Mouse (Mus musculus) cerebellum, adult 9-11 months (tissue): ENCODE measurements at regions not wholly inside any gene's neighbourhood (a gene's known extent, or its start where the extent isn't known, plus 50 kb on each side); places are given as distances from the start of the nearest gene placed in this dataset.

Source experiments
- DNase-seq: peaks from one replicate; pipeline ENCODE4 v3.0.0; 2022

DNA sequence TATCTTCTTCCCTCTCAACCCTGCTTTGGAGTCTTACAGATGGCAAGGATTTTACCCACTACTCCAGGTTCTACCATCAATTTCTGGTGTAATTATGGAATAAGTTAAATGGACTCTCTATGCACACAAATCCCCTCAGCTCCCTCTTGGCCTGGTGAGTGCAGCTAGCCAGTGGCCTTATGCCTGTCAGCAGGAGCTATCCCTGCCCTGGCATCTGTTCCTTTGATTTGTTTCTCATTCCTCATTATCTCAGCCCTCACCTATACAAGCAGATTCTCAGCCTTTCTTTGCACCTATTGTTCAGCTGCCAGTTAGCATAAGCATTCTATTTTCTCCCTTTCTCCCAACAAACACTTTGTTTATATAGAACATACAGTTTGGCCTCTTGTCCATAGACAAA is 150.3 kb downstream of the Rnf152 start:
- DNase-seq, result peak; percentile 55

DNA sequence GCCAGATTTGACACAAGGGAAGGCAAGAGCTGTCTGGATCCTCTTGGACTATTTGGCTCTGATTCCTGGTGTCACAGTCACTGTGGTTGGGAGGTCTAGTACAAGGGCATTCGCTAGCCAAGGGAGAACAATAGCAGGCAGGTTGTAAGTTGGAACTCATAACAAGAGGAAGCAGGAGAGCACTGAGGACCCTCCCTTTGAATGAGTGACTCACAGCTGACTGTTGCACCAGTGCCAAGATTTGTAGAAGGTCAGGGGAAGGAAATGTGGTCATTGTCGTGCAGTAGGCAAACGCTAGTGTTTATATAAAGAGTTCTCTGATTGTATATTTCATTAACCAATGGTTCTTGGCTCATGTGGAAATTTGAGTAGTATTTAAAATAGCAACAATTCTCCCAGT is 157.2 kb downstream of the Rnf152 start:
- DNase-seq, result no peak

DNA sequence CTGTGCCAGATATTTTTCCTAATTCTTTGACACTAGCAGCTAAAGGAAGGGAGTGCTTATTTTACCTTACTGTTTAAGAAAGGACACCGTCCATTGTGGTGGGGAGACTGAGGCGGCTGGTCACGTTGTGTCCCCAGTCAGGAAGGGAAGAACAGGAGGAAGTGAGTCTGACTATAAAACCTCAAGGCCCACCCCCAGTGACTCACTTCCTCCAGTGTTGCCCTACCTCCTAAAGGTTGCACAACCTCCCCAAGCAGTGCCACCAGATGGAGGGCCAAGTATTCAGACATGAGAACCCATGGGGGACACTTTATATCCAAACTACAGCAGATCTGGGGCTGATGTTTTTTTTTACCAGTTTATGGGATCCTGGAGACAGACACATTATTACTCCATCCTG is 165.4 kb downstream of the Rnf152 start:
- DNase-seq, result no peak

DNA sequence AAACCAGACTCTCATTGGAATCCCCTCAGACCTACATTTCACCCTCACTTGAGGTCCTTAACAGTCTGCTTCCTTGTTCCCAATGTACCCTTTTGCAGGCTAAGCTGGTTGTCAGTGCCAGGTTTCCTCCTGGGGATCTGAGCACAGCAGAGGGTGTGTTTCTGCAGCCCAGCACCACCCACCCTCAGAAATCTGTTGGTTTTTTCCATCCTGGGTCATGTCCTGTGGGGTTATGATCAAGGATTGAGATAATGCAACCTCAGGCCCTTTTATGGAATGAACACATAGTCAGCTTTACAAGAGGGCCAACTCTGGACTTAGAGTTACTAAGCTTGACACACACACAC is 167.6 kb downstream of the Rnf152 start:
- no peak for DNase-seq

DNA sequence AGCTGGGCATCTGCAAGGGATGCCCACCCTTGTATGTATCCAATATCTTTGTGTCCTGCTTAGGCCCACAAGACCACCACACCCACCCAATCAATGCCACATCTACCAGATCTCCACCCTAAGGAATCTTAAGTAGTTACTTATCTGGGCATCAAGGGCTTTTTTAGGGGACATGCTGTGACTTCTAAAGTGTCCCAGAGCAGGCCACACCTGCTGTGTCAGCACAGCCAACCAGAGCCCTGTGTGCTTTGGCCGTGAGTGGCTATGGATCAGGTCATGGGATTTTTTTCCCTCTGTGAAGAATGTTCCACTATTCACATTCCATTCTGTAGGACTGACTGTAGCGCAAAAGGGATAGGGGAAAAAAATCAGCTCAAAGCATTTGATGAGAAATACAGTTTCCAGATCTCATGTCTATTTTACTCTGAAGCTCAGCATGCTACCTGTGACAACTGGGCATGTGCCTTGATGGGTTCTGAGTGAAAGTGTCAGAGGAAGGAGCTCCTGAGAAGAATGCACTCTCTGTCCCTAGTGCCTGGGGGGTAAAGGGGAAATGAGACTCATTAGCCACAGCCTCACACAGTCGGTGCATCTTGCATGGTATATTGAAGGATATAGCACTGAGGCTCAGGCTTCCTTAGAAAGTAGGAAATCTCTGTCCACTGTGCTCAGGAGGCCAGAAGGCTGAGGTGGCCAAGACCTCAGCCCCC is 168.1 kb downstream of the Rnf152 start:
- DNase-seq, result no peak

DNA sequence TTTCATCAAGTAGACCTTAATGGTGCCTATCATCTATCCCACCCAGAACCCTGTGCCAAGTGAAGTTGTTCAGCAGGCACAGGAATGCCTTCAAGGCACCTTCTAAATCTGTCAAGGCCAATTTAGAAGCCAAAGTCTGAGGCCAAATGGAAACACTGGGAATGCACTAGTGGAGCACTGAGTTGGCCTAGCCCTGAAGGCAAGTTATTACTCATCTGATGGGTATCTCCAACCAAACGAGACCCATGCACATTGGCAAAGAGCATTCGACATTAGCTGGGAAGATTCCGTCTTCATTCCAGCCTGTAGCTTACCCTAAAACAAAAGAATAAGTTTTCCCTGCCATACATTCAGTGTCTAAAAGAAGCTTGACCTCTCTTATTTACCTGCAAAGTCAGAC is 172.0 kb downstream of the Rnf152 start:
- no peak for DNase-seq

DNA sequence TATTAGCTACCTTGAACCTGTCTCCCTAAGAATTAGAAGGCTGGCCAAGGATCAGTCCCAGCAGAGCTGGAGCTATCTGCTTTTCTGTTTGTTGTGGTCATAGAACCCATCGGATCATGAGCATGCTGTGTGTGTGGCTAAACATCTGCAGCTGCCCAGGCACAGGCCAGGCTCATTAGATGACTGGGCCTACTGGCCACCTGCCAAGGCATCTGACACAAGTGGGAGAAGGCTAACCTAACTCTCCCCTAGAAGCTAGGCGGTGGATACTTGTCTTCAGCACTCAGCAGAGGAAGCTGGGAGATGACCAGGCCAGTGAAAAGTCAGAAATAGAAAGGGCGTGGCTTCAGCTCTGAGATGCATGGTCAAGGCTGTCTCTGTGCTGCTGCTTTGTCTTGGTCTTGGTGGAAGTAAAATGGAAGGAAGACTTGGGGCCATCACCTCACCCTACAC is 177.1 kb downstream of the Rnf152 start:
- DNase-seq, result peak; percentile 3

DNA sequence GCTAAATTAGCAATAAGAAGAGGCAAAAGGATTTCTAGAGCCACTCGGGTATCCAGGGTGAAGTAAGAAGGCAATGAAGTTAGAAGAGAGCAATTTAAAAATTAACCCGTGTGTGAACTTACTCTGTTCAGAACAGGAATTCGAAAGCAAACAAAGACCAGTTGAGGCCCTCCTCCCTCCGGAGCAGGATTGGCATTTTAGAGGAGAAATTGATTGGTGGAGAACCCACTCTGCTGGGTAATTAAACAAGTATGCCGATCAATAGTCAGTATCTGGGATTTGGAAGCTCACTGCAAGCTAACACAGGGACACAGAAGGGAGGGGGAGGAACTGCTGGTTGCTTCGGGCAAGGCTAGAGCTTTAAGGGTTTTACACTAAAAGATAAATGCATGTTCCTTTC is 177.7 kb downstream of the Rnf152 start:
- DNase-seq, result no peak

DNA sequence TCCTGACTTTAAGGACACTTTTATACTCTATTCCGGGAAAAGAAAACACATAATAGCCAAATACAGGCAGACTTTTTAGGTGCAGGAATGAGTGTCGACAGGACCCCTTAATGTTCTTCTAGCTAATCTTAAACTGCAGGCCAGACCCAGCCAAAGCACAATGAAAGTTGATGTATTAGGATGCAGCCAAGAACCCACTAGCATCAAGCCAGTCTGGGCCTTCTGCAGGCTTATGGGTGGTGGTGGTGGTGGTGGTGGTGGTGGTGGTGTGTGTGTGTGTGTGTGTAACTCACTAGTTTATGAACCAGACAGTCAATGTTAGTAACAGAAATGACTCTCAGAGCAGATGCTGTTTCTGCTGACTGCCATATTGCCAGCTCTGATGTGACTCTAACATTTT is 178.6 kb downstream of the Rnf152 start:
- no peak for DNase-seq

DNA sequence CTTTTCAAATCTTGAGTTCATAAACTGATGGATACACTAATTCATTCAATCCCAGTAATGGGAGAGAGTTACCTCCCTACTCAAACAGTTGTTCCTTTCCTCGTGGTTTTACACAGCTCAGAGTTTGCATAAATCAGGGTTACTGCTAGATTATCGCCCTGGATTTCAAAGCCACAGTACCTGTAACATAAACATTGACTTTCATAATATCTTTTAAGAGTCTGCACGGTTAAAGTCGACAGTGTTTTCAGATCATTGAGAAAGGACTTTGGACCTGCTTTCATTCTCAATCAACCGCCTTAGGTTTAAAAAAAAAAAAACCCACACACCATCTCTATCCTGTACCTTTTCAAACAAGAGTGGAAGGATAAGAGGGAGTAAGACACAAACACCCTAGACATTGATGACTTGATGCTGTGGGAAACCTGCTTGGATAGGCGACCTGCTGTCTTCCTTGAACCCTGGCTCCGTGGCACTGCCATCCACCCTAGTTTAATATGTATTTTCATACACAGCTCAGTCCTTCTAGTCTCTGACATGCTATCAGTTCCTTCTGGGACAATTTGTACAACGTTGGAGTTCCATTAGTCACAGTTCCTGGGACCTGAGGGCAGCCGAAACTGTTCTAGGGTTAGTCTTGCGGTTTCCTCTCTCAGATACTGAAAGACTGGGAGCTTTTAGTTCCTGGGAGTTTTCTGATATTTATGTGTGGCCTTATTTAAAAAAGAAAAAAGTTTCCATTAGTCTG is 179.3 kb downstream of the Rnf152 start:
- no peak for DNase-seq

DNA sequence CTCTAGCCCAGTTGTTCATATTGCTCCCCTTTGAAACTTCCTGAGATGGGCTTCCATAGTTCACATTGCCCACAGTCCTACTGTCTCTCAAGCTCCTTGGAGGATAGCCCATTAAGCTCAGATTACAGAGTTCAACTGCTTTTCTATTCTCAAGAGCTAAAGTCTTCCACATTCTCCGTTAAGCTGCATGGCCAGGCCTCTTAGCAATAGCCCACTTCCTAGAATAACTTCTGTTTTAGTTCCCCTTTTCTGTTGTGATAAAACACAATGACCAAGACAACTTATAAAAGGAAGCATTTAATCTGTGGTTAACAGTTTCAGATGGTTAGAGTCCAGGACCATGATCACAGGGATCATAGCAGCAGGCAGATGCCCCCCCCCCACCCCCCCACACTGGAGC is 185.5 kb downstream of the Rnf152 start:
- DNase-seq, result no peak

DNA sequence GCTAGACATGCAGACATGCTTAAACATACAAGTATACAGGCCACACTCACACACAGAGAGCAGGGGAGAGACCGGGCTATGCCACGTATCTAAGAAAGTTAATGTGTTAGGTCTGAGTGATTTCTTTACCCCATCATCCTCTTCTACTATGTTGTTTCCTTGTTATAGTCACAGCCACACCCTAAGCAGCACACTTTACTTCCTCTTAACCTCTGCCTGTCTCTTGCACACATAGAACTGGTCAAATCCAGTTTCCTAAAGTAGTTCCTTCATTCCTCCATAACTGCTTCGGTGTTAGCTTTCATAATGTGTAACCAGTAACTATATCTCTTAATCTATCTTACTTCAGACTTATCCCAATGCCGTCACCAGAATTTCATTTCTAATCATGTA is 186.4 kb downstream of the Rnf152 start:
- DNase-seq, result no peak

DNA sequence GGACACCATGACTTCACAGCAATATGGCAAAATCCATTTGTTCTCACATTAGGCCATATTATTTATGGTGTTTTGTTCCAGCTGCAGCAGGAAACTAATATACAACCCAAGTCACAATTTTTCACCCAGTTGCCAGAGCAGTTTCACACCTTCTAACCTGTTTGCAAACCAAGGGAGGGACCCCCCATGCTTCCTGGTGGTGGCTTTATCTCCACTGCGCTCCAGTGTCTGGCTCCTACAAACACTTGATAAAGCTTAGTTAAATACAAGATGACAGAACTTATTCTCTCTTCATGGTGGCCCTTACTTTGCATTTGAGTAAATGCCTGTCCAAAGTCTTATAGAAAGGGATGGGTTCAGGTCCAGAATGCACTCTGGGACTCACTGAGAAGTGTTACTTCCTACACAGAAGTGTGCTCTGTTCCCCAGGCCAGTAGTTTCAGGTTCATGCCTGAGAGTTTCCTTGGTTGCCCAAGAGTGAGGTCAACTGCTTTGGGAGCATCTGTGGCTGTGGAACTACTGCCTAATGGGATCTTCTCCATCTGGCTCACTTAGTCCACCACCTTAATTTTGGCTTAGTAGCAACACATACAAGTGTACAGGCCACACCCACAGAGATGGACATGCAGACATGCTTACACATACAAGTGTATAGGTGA is 186.9 kb downstream of the Rnf152 start:
- no peak for DNase-seq

DNA sequence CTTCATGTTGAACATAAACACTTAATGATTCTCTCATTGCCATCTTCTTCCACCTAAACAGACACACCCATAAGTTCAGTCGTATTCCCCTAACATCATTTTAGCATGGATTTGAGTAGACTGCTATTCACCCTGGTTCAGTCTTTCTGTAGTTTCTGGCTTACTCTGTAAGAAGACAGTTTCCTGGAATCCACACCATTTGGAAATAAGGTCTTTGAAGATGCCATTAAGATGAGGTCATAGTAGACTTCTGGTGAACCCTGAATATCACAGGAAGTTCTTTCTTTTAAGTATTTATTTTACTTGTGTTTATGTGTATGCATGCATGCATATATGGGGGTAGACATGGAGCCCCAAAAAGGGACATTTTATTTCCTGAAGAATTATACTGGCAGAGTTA is 187.7 kb downstream of the Rnf152 start:
- no peak for DNase-seq

DNA sequence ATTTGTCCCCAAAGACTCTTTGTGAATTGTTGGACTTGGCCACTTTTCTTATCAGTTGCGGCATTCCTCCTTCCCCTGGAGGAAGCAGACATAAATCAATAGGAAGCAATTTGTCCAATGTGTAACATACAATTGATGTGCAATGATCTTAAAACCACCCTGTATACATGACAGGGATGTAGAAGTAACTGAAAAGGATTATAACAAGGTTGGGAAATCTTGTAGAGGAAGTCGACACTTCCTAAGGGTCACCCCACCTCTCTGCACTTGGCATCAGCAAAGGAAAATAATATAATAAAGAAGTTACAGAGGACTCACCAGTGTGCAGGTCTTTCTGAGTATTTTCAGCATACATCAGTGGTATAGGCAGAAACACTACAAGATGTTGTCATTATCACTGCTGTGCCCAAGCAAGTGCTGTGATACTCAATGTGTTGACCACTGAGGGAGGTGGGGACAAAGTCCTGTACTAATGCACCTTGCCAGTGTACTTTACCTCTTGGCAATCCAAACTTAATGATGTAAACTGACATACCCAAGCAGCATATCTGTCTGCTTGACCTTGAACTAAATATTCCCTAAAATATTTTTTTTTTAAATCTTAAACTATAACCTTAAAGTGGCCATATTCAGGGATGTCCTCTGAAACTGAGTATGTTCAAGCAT is 198.9 kb downstream of the Rnf152 start:
- DNase-seq, result no peak

DNA sequence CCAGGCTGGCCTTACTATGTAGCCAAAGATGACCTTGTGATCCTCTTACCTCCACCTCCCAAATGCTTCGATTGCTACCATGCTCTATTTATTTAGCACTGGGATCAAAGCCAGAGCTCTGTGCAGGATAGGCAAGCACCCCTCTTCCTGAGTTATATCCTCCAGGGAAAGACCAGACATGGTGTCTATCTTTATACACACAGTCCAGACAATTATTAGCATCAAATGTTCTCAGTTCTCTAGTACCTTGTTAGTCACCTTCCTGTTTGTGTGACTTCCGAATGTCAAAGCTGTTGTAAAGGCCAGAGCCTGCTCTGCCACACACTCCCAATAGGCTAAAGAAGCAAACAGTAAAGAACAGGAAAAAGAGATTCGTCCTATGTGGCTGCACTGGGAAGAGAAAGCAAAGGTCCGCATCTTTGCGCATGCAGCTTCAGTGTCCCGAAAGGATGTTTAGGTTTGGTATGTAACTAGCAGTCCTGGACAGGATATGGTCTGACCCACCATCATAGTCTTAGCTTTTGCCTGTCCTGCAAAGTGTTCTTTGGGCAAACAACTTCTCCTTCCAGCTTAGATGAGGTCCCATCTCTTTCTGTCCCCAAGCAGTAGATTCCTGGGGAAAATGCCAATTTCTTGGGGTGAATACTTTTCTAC is 204.2 kb downstream of the Rnf152 start:
- no peak for DNase-seq

DNA sequence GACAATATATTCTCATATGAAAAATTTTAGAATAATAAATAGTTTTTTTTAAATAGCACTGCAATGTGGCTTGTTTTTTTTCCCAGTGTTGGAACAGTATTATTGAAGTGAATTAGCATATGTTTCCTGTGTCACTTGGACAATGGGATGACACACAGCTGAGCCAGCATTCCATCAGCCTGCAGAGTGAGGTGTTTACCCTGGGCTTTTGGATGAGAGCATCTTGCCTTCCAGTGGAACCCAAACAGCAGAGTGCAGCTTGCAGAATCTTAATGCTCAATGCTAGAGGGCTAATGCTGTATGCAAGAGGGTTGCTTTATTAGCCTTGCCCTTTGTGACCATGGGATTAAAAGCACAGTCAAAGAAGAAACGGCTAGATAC is 205.1 kb downstream of the Rnf152 start:
- DNase-seq, result no peak

DNA sequence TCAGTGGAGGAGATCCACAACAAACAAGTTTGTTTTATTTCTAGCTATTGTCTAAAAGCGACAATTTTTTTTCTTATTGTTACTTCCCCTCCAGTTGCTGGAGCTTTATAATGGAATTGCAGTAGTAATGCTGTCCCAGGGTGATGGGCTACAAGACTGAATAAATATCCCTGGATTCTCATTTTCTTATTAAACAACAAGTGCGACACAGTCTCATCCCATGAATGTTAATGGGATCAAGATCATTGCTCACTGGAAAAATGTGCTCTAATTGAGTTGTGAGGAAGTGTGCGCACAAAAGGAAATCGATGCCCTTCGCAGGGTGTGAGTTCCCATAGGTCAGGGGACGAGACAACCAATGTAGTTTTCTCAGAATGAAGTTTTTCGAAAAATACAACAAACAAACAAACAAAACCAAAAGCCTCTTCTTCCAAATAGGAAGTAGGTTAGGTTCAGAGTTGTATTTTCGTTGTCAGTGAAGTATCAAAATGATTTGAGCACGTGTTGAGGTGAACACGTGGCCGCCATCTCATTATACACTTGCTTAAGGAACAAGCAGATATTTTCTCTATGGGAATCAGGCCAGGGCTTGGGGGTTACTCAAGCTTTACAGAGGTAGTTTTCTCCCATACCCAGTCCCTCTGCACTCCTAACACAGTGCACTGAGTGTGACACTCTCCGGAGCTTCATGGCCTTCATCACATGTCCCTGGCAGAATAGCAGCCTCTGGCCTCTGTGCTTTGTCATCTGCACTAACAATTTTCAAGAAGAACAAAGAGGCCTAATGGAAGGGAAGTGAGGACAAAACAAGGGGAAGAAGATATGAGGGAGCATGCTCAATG is 205.7 kb downstream of the Rnf152 start:
- DNase-seq, result no peak

DNA sequence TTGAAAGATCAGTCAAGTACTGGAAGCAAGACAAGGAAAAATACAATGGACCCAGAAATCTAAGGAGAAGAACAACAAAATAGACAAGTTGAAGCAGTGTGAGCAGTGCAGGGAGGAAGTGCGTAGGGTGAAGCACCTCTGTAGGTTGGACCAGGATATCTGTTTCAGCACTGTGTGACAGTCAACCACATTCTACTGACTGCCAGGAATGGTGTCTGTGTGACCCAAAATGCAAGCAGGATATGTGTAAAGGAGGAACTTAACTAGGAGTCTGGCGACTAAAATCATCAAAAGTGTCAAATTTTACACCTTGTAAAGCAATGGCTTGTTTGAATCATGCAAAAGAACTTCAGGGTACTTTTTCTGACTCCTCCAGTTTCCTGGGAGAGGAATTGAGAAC is 207.7 kb downstream of the Rnf152 start:
- no peak for DNase-seq

DNA sequence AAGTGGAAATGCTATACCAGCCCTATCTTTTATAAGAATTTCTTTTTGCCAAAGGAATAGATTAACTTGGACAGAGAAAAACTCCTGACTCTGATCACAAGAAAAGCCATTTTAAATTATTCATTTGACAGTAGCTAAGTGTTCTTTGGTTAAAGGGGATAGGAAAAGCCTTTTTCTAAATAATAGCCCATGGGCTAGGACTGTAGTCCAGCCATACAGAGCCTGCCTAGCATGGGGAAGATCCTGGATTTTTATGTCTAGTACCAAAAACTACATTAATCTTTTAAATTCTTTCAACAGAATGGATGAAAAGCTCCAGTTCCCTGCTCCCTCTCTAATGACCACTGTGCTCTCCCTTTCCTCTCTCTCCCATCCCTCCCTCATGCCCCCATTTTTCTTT is 208.5 kb downstream of the Rnf152 start:
- DNase-seq, result no peak

DNA sequence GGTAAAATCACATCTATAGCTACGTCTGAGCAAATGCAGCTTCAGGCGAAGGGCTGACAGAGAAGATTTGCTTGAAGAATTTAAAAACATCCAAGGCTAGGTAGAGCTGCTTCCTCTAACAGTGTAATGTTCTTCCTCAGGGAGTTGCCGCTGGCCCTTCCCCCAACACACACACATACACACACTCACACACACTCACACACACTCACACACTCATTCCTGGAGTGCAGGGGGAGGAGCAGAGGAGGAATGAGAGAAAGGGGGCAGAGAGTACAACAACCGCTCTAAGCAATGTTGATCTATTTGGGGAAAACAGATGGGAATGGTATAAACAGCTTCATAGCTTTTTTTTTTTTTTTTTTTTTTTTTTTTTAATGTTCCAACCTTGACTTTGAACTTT is 232.6 kb downstream of the Rnf152 start:
- no peak for DNase-seq

DNA sequence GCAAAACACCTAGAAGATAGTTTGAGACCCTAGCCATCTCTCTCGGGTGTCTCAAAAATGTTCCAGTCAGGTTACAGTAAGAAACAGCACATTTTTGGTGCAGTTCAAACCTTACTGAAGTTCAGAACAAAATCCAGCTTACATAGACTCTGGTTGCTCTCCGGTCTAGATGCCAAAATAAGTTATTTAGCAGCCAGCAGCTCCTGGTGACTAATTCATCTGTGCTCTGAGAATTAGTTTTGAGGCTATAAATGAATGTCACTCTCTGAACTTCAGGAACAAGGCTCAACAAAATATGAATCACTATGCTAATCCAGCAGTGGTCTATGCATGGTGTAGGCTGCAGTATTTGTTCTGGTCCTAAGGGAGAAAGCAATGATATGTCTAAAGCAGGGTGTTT is 238.6 kb downstream of the Rnf152 start:
- no peak for DNase-seq
